8 mouse cellular contexts compared by ENCODE assay signal in the genomic region with DNA sequence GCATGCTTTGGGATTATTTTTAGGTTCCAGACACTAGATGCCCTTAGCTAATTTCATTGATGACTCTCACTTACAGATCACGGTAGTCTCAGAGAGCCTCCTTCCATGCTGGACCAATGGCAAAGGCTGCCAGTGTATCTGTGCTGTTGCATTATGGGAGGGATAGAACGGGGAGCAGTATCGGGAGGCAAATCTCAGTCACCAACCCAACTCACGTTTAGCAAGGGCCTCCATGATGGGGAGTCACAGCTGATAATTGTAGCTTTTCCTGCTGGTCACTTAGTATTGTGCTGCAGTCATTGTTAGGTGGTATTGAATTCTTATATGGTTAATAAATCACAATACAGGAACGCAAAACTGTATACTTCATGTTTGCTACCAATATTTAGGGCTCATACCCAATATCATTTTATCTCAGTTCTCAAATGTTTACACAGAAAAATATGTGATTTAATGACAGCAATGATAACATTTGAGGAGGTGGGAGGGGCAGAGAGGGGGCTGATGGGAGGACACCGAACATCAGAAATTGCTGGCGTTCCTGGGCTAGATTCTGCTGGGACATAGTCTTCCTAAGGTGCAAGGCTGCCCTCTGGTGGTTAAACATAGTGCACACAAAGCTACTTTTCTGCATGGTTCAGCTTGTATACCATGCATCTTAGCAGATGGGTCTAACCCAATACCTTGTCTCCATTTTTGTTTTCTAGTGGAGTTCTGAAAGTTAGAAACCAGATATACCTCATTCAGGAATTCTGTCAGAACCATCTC. TPM values are rescaled to one million over a fixed set of nuclear protein-coding genes. Genes with fewer than 3 reads are reported as not detected.
DNase-seq lines count a peak whose midpoint lies in the region; ATAC-seq and TF ChIP-seq lines count a peak whose summit lies in the region.

No protein-coding gene starts in this region.

- no peaks in the 10 kb centered on the region for H3K4me1 ChIP-seq in liver, adult 2 months (ENCODE audit: control insufficient read depth, insufficient read depth, low read length)
- no peaks in the 10 kb centered on the region for H3K4me1 ChIP-seq in stomach, postnatal 0 days (replicated peaks; ENCODE audit: control insufficient read depth, insufficient read depth)

- no peak overlapping the region for H3ac ChIP-seq in myocyte (ENCODE audit: control insufficient read depth, insufficient read length)

- peak; percentile 73 for TF ChIP-seq CTCF in liver, adult 2 months (IDR thresholded peaks at IDR 0.05; ENCODE audit: low read depth, low read length)
- TF ChIP-seq CTCF in stomach, postnatal 0 days (IDR thresholded peaks at IDR 0.05; ENCODE audit: low read depth) = peak; percentile 95

- TF ChIP-seq POLR2A in liver, adult 2 months (IDR thresholded peaks at IDR 0.05; ENCODE audit: extremely low read depth, insufficient read depth, low read length) = no peak
- peak; percentile 15 for TF ChIP-seq POLR2A in myocyte (IDR thresholded peaks at IDR 0.05; ENCODE audit: insufficient read length, low read depth)

- H3K9ac ChIP-seq in liver, adult 2 months (ENCODE audit: low read depth, low read length) = no peak overlapping the region
- no peak overlapping the region for H3K9ac ChIP-seq in stomach, postnatal 0 days (ENCODE audit: low read length)

- peak overlapping the region; percentile 20; the same call in 1 of the 2 replicates for H3K4me3 ChIP-seq in liver, adult 2 months (ENCODE audit: insufficient read depth, low read depth, low read length)
- peak overlapping the region; percentile 13 for H3K4me3 ChIP-seq in myocyte
- H3K4me3 ChIP-seq in stomach, postnatal 0 days (ENCODE audit: low read depth, low read length) = no peak overlapping the region

- H3K4me2 ChIP-seq in myocyte (ENCODE audit: low read depth) = peak overlapping the region; percentile 88
- no peak overlapping the region for H3K4me2 ChIP-seq in stomach, postnatal 0 days (replicated peaks; ENCODE audit: low read depth)

- peak; percentile 60; the same call in 1 of the 2 replicates for ATAC-seq in stomach, postnatal 0 days (ENCODE audit: low FRiP score, low TSS enrichment)

- H3K9me3 ChIP-seq in stomach, postnatal 0 days (ENCODE audit: control insufficient read depth, low read length) = no peaks in the 10 kb centered on the region

- DNase-seq in 416B (ENCODE audit: low read depth) (peak; percentile 93), ZHBTc4 (ENCODE audit: low read depth, low spot score) (peak; percentile 83)
- peak; percentile 93 for DNase-seq in embryo, embryonic 11 days
- DNase-seq in heart, adult 18-20 months = peak; percentile 65 to 86
- peak; percentile 65 for DNase-seq in kidney, adult 18-20 months
- peak; percentile 62 for DNase-seq in liver, adult 2 months (ENCODE audit: extremely low read depth, low read depth, low spot score)
- DNase-seq in stomach, postnatal 0 days (ENCODE audit: low spot score) = peak; percentile 71

- H3K27me3 ChIP-seq in liver, adult 2 months (ENCODE audit: control insufficient read depth, insufficient read depth, low read length) = no peaks in the 10 kb centered on the region
- no peaks in the 10 kb centered on the region for H3K27me3 ChIP-seq in myocyte (ENCODE audit: control insufficient read depth, insufficient read depth, insufficient read length)
- no peaks in the 10 kb centered on the region for H3K27me3 ChIP-seq in stomach, postnatal 0 days (ENCODE audit: control insufficient read depth, insufficient read depth, low read length)

- H3K79me2 ChIP-seq in liver, adult 2 months (ENCODE audit: control insufficient read depth, insufficient read depth, low read length) = no peaks in the 10 kb centered on the region
- H3K79me2 ChIP-seq in myocyte (ENCODE audit: control insufficient read depth, insufficient read depth) = no peaks in the 10 kb centered on the region

- no peak overlapping the region for H3K27ac ChIP-seq in liver, adult 2 months (replicated peaks; ENCODE audit: insufficient read depth, low read depth, low read length)
- no peak overlapping the region for H3K27ac ChIP-seq in stomach, postnatal 0 days (replicated peaks)

- 46% methylated on average over 7 of the region's 7 CpGs for WGBS in liver, adult 2 months
- 54% methylated on average over 7 of the region's 7 CpGs for WGBS in stomach, postnatal 0 days

- H3K36me3 ChIP-seq in liver, adult 2 months (ENCODE audit: control insufficient read depth, insufficient read depth, low read length) = no peaks in the 10 kb centered on the region
- no peaks in the 10 kb centered on the region for H3K36me3 ChIP-seq in myocyte (ENCODE audit: control insufficient read depth, insufficient read depth)
- H3K36me3 ChIP-seq in stomach, postnatal 0 days (ENCODE audit: control insufficient read depth, insufficient read depth, low read length) = no peaks in the 10 kb centered on the region

- TF ChIP-seq EP300 in stomach, postnatal 0 days (optimal IDR thresholded peaks at IDR 0.05) = no peak

TF ChIP-seq in myocyte, 11 proteins besides CTCF, POLR2A, EP300 and RAD21:
- TF ChIP-seq REST (IDR thresholded peaks at IDR 0.05; ENCODE audit: insufficient read depth, insufficient read length) (no peak), MYOG (IDR thresholded peaks at IDR 0.05; ENCODE audit: control insufficient read depth in 1 of 3, insufficient read depth in 1 of 3, insufficient read length in 2 of 3, low read depth in 2 of 3) (no peak), MYOD1 (IDR thresholded peaks at IDR 0.05; ENCODE audit: control insufficient read depth in 1 of 3, insufficient read length in 2 of 3, low read depth in 2 of 3) (no peak), MAX (IDR thresholded peaks at IDR 0.05; ENCODE audit: low read depth) (no peak), E2F4 (IDR thresholded peaks at IDR 0.05; ENCODE audit: insufficient read depth) (no peak), POLR2AphosphoS2 (IDR thresholded peaks at IDR 0.05; ENCODE audit: insufficient read length, low read depth) (no peak), SRF (IDR thresholded peaks at IDR 0.05; ENCODE audit: control insufficient read depth, insufficient read length, low read depth) (no peak), TCF3 (IDR thresholded peaks at IDR 0.05; ENCODE audit: insufficient read length, low read depth) (no peak), USF1 (IDR thresholded peaks at IDR 0.05; ENCODE audit: low read depth) (no peak), CEBPB (IDR thresholded peaks at IDR 0.05; ENCODE audit: insufficient read depth, poor library complexity, severe bottlenecking) (no peak), TCF12 (IDR thresholded peaks at IDR 0.05; ENCODE audit: insufficient read depth, poor library complexity, severe bottlenecking) (no peak)

RNA-seq across cellular contexts. Expression of a gene that starts 53.3 kb away (rescaled TPM):
- total RNA-seq in heart, adult 18-20 months (2021) = under 1 TPM; 0.15 to 0.21 TPM
- not detected in 2 replicates for total RNA-seq in liver, adult 2 months (2014; rRNA removed)
- polyA plus RNA-seq in liver, adult 2 months (2012; rRNA removed) = not detected in 2 replicates
- polyA plus RNA-seq in myocyte (2012; fragmentation: generic; extraction: Trizol) = 0.35 TPM
- 31.2 and 31.8 TPM in 2 replicates for polyA plus RNA-seq in stomach, postnatal 0 days (2015; fragmentation: Nextera tagmentation; extraction: Ambion mirVana)

Comparison
In these comparisons a context has a peak if more than half of its experiments do, and no peak if none do; other contexts are left out.
1. RNA of a gene that starts 53.3 kb away (polyA plus RNA-seq): 31.2 to 31.8 TPM in stomach, postnatal 0 days; 0.35 TPM in myocyte (single experiment) and not detected in liver, adult 2 months; every median in the first group is over 10 times any median in the second.
2. Peak in every context shown above with its lines, with median percentiles within 50 percentile points of each other: DNase-seq.